Comparison of ENCODE assay signal across 26 mouse cellular contexts in the genomic region with DNA sequence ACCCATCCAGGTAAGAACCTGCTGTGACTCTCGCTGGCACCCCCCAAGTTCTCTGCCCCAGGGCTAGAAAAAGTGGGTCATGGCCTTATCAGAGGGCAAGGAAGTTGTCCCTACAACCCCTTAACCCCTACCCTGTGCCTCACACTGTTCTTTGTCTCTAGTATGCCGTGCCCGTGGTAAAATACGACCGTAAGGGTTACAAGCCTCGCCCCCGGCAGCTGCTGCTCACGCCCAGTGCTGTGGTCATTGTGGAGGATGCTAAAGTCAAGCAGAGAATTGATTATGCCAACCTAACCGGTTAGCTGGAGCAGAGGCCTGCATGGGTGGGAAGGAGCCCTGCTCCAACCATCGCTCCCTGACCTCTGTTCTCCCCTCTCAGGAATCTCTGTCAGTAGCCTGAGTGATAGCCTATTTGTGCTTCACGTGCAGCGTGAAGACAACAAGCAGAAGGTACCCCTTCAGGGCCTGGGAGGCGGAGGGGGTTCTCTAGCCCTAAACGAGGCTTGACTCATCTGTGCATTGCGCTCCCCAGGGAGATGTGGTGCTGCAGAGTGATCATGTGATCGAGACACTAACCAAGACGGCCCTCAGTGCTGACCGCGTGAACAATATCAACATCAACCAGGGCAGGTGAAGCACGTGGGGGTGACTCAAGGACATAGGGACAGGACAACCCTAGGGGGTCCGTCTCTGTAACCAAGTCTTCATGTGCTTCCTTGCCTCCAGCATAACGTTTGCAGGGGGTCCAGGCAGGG.
"Had no signal": no experiment of that assay in that cellular context is flagged by ENCODE, and none has a peak within 500 bp of the region (broad histone marks: within the 10 kb centered on the region; RNA-seq: fewer than 3 reads in every experiment).

No protein-coding gene starts in this region.

- H3K4me1 ChIP-seq: heart, embryonic 10.5 days; hindbrain, embryonic 10.5 days; hindbrain, embryonic 15.5 days; intestine, embryonic 15.5 days; limb, embryonic 10.5 days; limb, embryonic 12.5 days had no signal

- DNase-seq: gastrocnemius, adult 2 months; gastrocnemius, postnatal 10 days; gastrocnemius, postnatal 25 days; heart, postnatal 10 days; heart, postnatal 4 days; kidney, adult 18-20 months; kidney, adult 8-10 months; kidney, postnatal 14 days; kidney, postnatal 36 days; liver; liver, embryonic 13.5 days; liver, postnatal 0 days had no signal

- H3K9ac ChIP-seq: hindbrain, embryonic 12.5 days; hindbrain, embryonic 15.5 days; intestine, embryonic 15.5 days; limb, embryonic 12.5 days; liver, embryonic 13.5 days; liver, embryonic 15.5 days; liver, postnatal 0 days had no signal

- H3K27ac ChIP-seq: gastrocnemius, adult 2 months; heart, embryonic 10.5 days; hindbrain, embryonic 10.5 days; hindbrain, embryonic 12.5 days; hindbrain, embryonic 15.5 days; intestine, embryonic 15.5 days; kidney, postnatal 0 days; layer of hippocampus, adult 2 months; left cerebral cortex, adult 2 months; limb, embryonic 10.5 days; limb, embryonic 12.5 days; liver, embryonic 13.5 days; liver, embryonic 15.5 days had no signal

- H3K27me3 ChIP-seq: hindbrain, embryonic 12.5 days; hindbrain, embryonic 15.5 days; intestine, embryonic 15.5 days; limb, embryonic 12.5 days; liver, embryonic 13.5 days; liver, embryonic 15.5 days had no signal

- ATAC-seq: inflammation-experienced regulatory T-cells, adult 6 months; intestine, embryonic 15.5 days; intestine, postnatal 0 days; liver, postnatal 0 days had no signal

- H3K4me3 ChIP-seq: gastrocnemius, adult 2 months; heart, embryonic 10.5 days; hindbrain, embryonic 10.5 days; hindbrain, embryonic 12.5 days; hindbrain, embryonic 15.5 days; intestine, embryonic 15.5 days; layer of hippocampus, adult 2 months; left cerebral cortex, adult 2 months; limb, embryonic 10.5 days; limb, embryonic 12.5 days; liver, embryonic 13.5 days; liver, embryonic 15.5 days had no signal

- H3K4me2 ChIP-seq: hindbrain, embryonic 12.5 days; hindbrain, embryonic 15.5 days; intestine, embryonic 15.5 days; limb, embryonic 12.5 days; liver, embryonic 11.5 days; liver, embryonic 13.5 days; liver, embryonic 15.5 days had no signal

- H3K9me3 ChIP-seq: heart, embryonic 10.5 days; hindbrain, embryonic 10.5 days; hindbrain, embryonic 12.5 days; hindbrain, embryonic 15.5 days; intestine, embryonic 15.5 days; limb, embryonic 10.5 days; limb, embryonic 12.5 days; liver, embryonic 13.5 days; liver, embryonic 15.5 days had no signal
